Mouse (Mus musculus) G1E (cell line): ENCODE results near the gene Rem2.

Experiments
- CTCF ChIP-seq: IDR thresholded peaks from 2 replicates; pipeline ENCODE4 v1.5.1; 2012; ENCODE audit warnings: low read depth, low read length, inconsistent platforms, mixed read lengths
- GATA1 ChIP-seq: IDR thresholded peaks from 2 replicates; pipeline ENCODE4 v1.6.1; 2012; ENCODE audit warnings: borderline replicate concordance, low read length, inconsistent platforms, mixed read lengths
- GATA2 ChIP-seq: IDR thresholded peaks from 2 replicates; pipeline ENCODE4 v1.6.1; 2012; ENCODE audit warnings: low read depth, low read length, inconsistent platforms, borderline replicate concordance
- POLR2AphosphoS5 ChIP-seq: IDR thresholded peaks from 2 replicates; pipeline ENCODE4 v1.6.1; 2012; ENCODE audit warnings: low read depth, low read length, inconsistent platforms; ENCODE audit not compliant: insufficient replicate concordance
- TAL1 ChIP-seq: conservative IDR thresholded peaks from 2 replicates; pipeline ENCODE4 v1.6.1; 2012; ENCODE audit warnings: low read depth, low read length, inconsistent platforms, mixed read lengths

GRCm38 (mm10) chr14:54442548-54442947 is 33.4 kb upstream of the Rem2 start:
- TF ChIP-seq CTCF: no peak
- TF ChIP-seq GATA1: no peak
- no peak for TF ChIP-seq POLR2AphosphoS5
- no peak for TF ChIP-seq TAL1
- no peak for TF ChIP-seq GATA2
